Mouse (Mus musculus) left cerebral cortex, postnatal 36 days (tissue): ENCODE data around the gene Pm20d2. TPM values are rescaled to one million over a fixed set of nuclear protein-coding genes. Genes with fewer than 3 reads are reported as not detected.

Experiments used
- DNase-seq, 2 experiments: peaks; one replicate each; pipeline ENCODE4 v3.0.0; 2021 to 2022; ENCODE audit warnings: low spot score in 2 of 2, mixed read lengths in 1 of 2
- intact Hi-C: fragments of 180-260 bp; cut with DNase I; formaldehyde crosslinking; loops from one replicate; pipeline ENCODE4 v1.15.1; 2025
- total RNA-seq, 2 experiments: library from RNA; stranded (reverse); gene quantifications; 2 replicates each; pipeline ENCODE4 v1.2.3; 2021

Pm20d2 gene
- total RNA-seq, 2 experiments from 2014 or later, result 5.8 to 6.1 TPM

- intact Hi-C loops, result no loop called here
- no peak for DNase-seq
These were observed 57.3 kb downstream of the Pm20d2 start, which contains the start of gene Gabrr1 for GRCm38 (mm10) chr4:33132221-33132620. Gabrr1 (plus strand) TSS chr4:33132521.

- no peak for DNase-seq
- intact Hi-C loops, result loop anchor here (2.0 kb wide), 1 partner anchor 167 kb away; no protein-coding TSS in a partner anchor
These were observed 64.0 kb downstream of the Pm20d2 start for GRCm38 (mm10) chr4:33125409-33126084.

GRCm38 (mm10) chr4:33124493-33124892 is 65.0 kb downstream of the Pm20d2 start:
- intact Hi-C loops, result loop anchor here (2.0 kb wide), 1 partner anchor 168 kb away; no protein-coding TSS in a partner anchor
- DNase-seq, result peak in 1 of 2 experiments; percentile 19

Other genes with a start within 250 kb of the Pm20d2 start
- gene Ankrd6, start 238.9 kb downstream of the Pm20d2 start, total RNA-seq, result 10 to 100 TPM; 41.9 to 56.6 TPM
- 10 to 100 TPM; 83.2 to 90.1 TPM for gene Rragd, start 206.7 kb downstream of the Pm20d2 start, total RNA-seq
- gene Ube2j1, start 158.3 kb downstream of the Pm20d2 start, total RNA-seq, result 100 to 1,000 TPM; 102 to 110 TPM
- gene Gabrr2, start 126.7 kb downstream of the Pm20d2 start, total RNA-seq, result under 1 TPM; 0.57 to 0.64 TPM
- under 1 TPM in 1 of 2 experiments, not detected in 1; 0.27 TPM for gene Gabrr1, start 57.2 kb downstream of the Pm20d2 start, total RNA-seq
- gene Srsf12, start 19.3 kb upstream of the Pm20d2 start, total RNA-seq, result 10 to 100 TPM; 23.6 to 26.8 TPM
- gene Pnrc1, start 100.4 kb upstream of the Pm20d2 start, total RNA-seq, result 100 to 1,000 TPM; 141 to 143 TPM
- gene Rngtt, start 120.6 kb upstream of the Pm20d2 start, total RNA-seq, result 10 to 100 TPM; 21.8 to 29.0 TPM